Mouse (Mus musculus) adrenal gland, adult 8-10 months (tissue): Measurements from ENCODE around the gene Commd1. TPM values are rescaled to one million over a fixed set of nuclear protein-coding genes. Genes with fewer than 3 reads are reported as not detected.

Experiments
- DNase-seq: peaks from one replicate; pipeline ENCODE4 v3.0.0; 2022
- total RNA-seq, 4 experiments: library from RNA; stranded (reverse); gene quantifications; 2 replicates each; pipeline ENCODE4 v1.2.4; 2022

Gene Commd1
- total RNA-seq, 4 experiments from 2014 or later: 84.5 to 100.0 (median 90.1) TPM

GRCm38 (mm10) chr11:22938983-22939382, 43.2 kb downstream of the Commd1 start:
- no peak for DNase-seq

DNA sequence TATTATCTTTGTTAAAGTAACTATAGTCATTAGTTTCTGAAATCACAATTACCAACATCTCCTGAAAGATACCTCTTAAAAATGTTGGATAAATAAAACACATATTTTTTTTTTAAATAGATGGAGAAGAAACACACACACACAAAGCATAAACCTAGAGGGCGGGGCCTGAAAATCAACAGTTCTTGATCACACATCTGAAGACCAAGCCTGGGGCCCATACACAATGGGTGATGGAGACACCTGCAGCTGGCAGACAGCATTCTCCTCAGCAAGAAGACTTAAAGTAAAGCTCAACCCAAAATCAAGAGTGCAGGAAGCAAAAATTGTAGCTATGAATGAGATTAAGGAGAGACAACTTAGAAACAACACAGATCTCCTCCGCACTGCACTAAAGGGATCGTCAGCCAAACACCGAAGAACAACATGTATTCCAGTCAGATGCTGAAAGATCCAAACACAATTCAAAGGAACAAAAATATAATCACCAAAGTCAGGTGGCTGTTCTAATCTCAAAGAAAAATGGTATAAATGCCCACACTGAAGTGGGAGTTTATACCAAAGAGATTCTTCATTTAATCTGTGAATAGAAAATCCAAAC, 44.4 kb downstream of the Commd1 start:
- DNase-seq: no peak

GRCm38 (mm10) chr11:22936446-22937125, 45.6 kb downstream of the Commd1 start:
- DNase-seq: no peak

DNA sequence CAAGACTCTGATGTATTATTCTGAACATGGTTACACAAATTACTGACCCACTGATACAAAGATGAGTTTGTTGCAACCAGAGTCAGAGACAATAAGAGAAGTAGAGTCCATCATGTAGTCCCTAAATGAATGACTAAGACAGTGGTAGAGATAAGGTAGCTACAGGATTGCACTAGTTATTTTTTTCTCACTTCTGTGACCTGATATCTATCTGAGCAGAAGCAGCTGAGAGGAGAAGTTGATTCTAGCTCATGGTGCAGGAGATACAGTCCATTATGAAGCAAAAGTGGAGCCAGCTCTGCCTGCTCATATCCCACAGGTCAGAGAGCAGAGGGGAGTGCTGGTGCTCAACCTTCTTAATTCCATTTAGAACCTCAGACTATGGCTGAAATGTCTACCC, 50.0 kb downstream of the Commd1 start:
- no peak for DNase-seq

DNA sequence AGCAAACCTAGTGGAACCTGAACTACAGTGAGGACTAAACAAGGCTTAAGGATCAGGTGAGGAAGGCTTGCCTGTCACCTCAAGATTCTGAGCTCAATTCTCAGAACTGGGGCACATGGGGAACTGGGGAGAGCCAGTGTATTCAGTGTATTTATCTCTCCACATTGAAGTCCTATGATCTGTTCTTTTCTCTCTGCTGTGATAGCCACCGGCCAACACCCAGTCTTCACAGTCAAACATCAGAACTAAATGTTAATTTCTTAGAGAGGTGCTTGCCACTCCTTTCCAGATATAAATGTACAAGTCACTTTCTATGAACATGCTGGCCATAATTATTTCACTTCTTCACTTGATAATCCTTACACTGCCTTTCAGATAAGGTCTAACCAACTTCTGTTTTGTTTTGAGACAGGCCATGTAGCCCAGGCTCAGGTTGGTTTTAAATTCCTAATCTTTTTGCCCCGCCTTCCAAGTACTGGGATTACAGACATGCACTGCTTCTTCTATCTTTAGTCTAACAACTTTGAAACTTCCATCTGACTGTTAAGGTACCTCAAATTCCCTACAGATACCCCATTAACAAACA, 50.8 kb downstream of the Commd1 start:
- DNase-seq: no peak

GRCm38 (mm10) chr11:22930129-22930528, 52.1 kb downstream of the Commd1 start:
- no peak for DNase-seq

GRCm38 (mm10) chr11:22928586-22929169, 53.5 kb downstream of the Commd1 start:
- no peak for DNase-seq

DNA sequence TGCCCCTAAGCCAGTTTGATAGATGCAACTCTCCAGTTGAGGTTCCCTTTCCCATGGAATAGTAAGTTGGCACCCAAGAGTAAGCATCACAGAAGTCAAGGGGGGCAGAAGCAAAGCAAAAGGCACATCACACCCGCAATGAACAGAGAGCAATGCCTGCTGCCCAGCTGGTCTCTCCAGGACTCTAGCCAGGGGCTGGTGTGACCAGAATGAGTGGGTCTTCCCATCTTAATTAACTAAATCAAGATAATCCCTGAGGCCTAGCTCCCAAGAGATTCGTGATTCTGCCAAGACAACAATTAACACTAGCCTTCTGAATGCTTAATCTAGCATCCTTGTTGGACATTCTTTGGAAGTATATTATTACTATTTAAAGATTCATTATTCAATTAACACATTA, 58.6 kb downstream of the Commd1 start:
- DNase-seq: no peak

DNA sequence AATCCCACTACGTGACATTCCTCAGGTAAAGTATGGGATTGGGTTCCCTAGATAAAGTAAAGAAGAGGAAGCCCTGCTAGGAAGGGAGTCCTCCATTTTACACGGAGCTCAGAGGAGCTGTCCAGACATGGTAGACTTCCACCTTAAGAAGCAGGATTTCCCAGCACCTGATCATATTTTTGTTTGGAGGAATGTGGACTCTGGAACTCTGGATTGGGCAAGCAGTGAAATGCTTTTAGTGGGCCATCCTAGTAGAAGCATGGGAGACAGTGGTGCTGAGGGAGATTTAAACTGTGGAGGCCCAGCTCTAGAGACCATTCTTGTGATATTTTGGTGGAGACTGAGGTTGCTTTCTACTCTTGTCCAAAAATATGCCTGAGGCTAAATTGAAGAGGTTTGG, 59.6 kb downstream of the Commd1 start:
- no peak for DNase-seq

DNA sequence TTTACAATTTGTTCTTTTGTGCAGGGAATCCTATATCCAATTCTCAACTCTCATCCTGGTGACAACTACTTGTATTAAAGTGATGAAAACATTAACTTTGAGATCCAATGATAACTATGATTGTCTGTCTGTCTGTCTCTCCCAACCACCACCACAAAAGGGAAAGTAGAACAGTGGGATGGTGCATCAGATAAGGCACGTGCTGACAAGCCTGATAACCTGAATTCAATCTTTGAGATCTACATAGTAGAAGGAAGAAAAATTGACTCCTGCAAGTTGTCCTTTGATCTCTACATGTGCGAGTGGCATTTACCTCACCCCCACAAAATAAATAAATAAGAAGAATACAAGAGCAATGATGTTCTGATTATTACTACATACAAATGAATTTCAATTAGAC, 62.8 kb downstream of the Commd1 start:
- DNase-seq: no peak

GRCm38 (mm10) chr11:22917786-22918185, 64.4 kb downstream of the Commd1 start:
- no peak for DNase-seq

- DNase-seq: no peak
Measured at GRCm38 (mm10) chr11:22913744-22914143, 68.4 kb downstream of the Commd1 start.

GRCm38 (mm10) chr11:22911831-22912230, 70.4 kb downstream of the Commd1 start:
- DNase-seq: no peak

- no peak for DNase-seq
Measured at GRCm38 (mm10) chr11:22906453-22906865, 75.7 kb downstream of the Commd1 start.

GRCm38 (mm10) chr11:22902923-22903322, 79.3 kb downstream of the Commd1 start:
- DNase-seq: no peak

- DNase-seq: no peak
Measured at GRCm38 (mm10) chr11:22900041-22900440, 82.1 kb downstream of the Commd1 start.

- DNase-seq: no peak
Measured at GRCm38 (mm10) chr11:22897642-22898041, 84.5 kb downstream of the Commd1 start.

DNA sequence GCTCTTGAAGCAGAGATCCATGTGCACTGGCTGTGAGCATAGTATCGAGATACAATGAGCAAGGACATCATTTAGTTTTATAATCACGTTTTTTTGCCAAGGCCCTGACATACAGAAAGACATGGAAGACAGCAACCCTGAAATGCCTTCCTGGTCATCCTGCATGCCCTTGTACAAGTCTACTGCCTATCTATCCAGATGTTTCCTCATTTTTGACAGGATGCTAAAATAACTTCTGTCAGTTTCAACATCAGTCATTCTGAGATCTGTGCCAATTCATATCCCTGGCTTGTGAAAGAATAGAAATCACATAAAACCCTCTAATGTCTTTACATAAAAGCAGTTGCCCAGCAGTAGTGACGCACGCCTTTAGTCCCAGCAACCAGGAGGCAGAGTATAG, 85.1 kb downstream of the Commd1 start:
- DNase-seq: no peak

DNA sequence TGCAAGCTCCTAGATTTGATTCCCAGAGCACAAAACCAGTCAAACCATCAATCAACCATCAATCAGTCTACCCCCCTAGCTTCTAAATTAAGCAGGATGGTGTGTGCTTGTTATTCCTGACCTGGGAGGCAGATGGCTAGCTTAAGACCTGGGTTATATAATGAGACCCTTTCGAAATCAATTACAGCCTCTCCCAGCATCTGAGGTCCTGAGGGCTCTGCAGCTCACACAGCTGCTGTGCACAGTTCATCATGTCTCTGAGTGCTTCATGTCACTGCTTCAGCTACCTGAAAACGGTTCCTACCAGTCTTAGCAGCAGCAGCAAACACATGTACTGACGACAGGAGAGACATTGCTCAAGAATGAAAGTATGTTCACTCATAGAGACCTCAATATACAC, 89.1 kb downstream of the Commd1 start:
- no peak for DNase-seq

DNA sequence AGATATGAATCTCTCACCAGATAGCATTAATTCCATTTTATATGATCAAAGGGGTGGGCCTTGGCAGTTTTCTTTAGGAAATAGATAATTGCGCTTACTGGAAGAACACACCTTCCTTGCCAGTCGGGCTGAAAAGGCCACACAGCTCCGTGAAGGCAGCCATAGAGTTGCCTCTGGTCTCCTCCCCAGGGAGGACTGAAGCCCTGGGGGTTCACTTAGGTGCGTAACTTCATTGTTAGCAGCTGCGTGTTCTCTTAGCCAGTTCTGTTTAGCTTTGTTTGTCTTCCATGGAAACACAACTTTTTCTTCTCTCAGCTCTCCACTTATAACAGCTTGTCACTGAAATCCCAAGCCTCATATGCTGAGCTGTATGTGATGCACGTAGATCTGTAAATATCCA, 89.7 kb downstream of the Commd1 start:
- no peak for DNase-seq

DNA sequence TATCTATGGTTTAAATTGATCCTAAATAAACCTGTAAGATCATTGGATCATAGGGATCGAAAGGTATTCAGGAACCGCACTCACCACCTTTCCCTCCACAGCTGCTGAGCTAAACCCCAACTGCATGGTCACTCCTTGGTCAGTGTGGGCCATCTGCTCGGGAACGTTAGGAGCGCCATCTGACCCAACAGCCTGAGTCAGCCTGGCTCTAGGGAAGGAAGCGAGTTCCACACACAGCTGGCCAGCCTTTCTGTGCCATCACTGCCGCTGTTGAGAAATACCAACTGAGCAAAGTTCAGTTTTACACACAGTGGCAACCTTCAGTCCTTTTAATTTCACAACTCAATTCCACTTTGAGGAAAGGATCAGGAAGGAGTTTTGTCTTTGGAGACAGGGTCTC, 90.3 kb downstream of the Commd1 start:
- peak; percentile 39 for DNase-seq

DNA sequence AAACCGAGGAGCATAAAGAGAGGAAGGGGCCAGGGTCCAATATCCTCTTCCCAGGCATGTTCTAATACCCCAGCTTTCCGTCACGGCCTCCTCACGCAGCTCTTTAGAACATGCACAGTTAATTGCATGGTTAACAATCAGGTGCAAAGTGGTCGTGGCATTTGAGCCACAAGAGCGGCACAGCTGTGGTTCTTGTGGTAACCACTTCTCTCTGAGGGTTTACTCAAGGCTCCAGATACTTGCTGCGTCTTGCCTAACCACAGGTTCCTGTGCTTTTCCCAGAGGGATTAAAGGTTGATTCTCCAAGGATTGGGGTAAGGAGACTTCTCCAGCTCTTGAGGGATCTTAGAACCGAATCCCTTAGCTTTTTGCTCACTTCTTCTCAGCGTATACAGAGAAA, 90.9 kb downstream of the Commd1 start:
- no peak for DNase-seq

GRCm38 (mm10) chr11:22889224-22889623, 93.0 kb downstream of the Commd1 start:
- DNase-seq: no peak

GRCm38 (mm10) chr11:22886991-22887390, 95.2 kb downstream of the Commd1 start:
- DNase-seq: no peak
